Mouse (Mus musculus): ENCODE data around the gene Dbndd2. TPM values are rescaled to one million over a fixed set of nuclear protein-coding genes. Genes with fewer than 3 reads are reported as not detected.

Dbndd2 gene
- polyA plus RNA-seq, 2 experiments = 4.0 to 5.8 TPM

- WGBS (ENCODE audit: insufficient replicate concordance) = 31% methylated on average over 11 of the region's 14 CpGs
- peak; percentile 44; the same call in 1 of the 2 replicates for ATAC-seq (ENCODE audit: insufficient read depth)
- no peak for TF ChIP-seq EP300 (IDR thresholded peaks at IDR 0.05; ENCODE audit: low read depth)
- TF ChIP-seq CTCF (IDR thresholded peaks at IDR 0.05; ENCODE audit: low read depth) = no peak
Observed at GRCm38 (mm10) chr2:164512121-164512909, 26.4 kb downstream of the Dbndd2 start.

DNA sequence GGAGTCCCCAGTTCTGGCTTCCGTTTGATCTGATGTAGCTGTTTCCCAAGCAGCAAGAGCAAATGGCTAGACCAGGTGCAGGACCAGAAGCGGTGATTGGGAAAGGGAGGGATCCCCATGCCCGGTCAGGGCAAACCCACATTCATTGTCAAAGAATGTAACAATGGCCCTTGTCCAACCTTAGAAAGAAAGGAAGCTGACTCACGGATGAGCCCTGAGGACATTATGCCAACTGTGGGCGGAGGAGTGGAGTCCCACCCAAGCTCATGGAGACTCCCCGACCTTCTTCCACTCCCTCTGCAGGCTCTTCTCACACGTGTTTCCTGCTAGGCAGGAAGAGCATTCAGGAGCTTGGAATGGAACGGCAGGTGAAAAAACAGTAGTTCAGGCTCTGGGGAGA is 27.5 kb downstream of the Dbndd2 start:
- TF ChIP-seq EP300 (IDR thresholded peaks at IDR 0.05; ENCODE audit: low read depth) (no peak), CTCF (IDR thresholded peaks at IDR 0.05; ENCODE audit: low read depth) (no peak)
- ATAC-seq (ENCODE audit: insufficient read depth) (no peak), DNase-seq (ENCODE audit: low read depth in 3 of 3, low spot score in 3 of 3) (no peak)
- Histone ChIP-seq H3K9ac (replicated peaks) (no peak overlapping the region), H3K4me2 (ENCODE audit: low read depth) (no peak overlapping the region), H3K4me1 (replicated peaks; ENCODE audit: control insufficient read depth in 2 of 2, insufficient read depth in 2 of 2, low read length in 1 of 2) (peaks cover 0 to 9% of the 10 kb centered on the region in 2 experiments; a peak in 1 of 4 replicates), H3K9me3 (ENCODE audit: control insufficient read depth, low read length) (no peaks in the 10 kb centered on the region), H3K27ac (no peak overlapping the region), H3K27me3 (ENCODE audit: control insufficient read depth, insufficient read depth, low read length) (no peaks in the 10 kb centered on the region), H3K4me3 (ENCODE audit: insufficient read depth in 1 of 2, low read depth in 2 of 2, low read length in 2 of 2) (no peak overlapping the region), H3K36me3 (replicated peaks; ENCODE audit: control insufficient read depth, insufficient read depth, low read depth) (no peaks in the 10 kb centered on the region)
- WGBS (ENCODE audit: insufficient replicate concordance) = 36% methylated on average over 8 of the region's 8 CpGs

More at GRCm38 (mm10) chr2:164512121-164512909, 26.4 kb downstream of the Dbndd2 start:
- H3K4me3 ChIP-seq (ENCODE audit: insufficient read depth in 1 of 2, low read depth in 2 of 2, low read length in 2 of 2) = no peak overlapping the region
- no peak for DNase-seq (ENCODE audit: low read depth in 3 of 3, low spot score in 3 of 3)
- H3K27ac ChIP-seq = no peak overlapping the region
- H3K4me1 ChIP-seq (replicated peaks; ENCODE audit: control insufficient read depth in 2 of 2, insufficient read depth in 2 of 2, low read length in 1 of 2) = peaks cover 0 to 9% of the 10 kb centered on the region in 2 experiments; a peak in 1 of 4 replicates
- H3K9ac ChIP-seq (replicated peaks) = no peak overlapping the region
- no peaks in the 10 kb centered on the region for H3K36me3 ChIP-seq (replicated peaks; ENCODE audit: control insufficient read depth, insufficient read depth, low read depth)
- no peak overlapping the region for H3K4me2 ChIP-seq (ENCODE audit: low read depth)
- no peaks in the 10 kb centered on the region for H3K27me3 ChIP-seq (ENCODE audit: control insufficient read depth, insufficient read depth, low read length)
- H3K9me3 ChIP-seq (ENCODE audit: control insufficient read depth, low read length) = no peaks in the 10 kb centered on the region

DNA sequence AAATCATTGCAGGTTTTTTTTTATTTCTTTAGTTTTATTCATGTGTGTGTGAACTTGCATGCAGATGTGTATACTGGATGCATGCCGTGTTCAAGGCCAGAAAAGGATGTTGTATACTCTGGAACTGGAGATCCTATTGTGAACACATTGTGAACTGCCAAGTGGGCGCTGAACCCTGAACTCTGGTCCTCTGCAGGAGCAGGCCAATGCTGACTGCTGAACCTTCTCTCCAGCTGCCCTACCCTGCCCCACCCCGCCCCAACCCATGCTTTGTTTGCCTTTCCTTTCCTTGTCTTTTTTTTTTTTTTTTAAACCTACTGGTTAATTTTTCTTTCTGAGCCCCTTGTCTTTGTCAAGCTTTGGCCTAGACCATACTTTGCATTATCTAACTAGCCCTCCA is 29.0 kb downstream of the Dbndd2 start:
- Histone ChIP-seq H3K4me2 (ENCODE audit: low read depth) (no peak overlapping the region), H3K9me3 (ENCODE audit: control insufficient read depth, low read length) (no peaks in the 10 kb centered on the region), H3K9ac (replicated peaks) (no peak overlapping the region), H3K4me1 (replicated peaks; ENCODE audit: control insufficient read depth in 2 of 2, insufficient read depth in 2 of 2, low read length in 1 of 2) (peaks cover 0 to 9% of the 10 kb centered on the region in 2 experiments; a peak in 1 of 4 replicates), H3K4me3 (ENCODE audit: insufficient read depth in 1 of 2, low read depth in 2 of 2, low read length in 2 of 2) (no peak overlapping the region), H3K27ac (no peak overlapping the region), H3K27me3 (ENCODE audit: control insufficient read depth, insufficient read depth, low read length) (no peaks in the 10 kb centered on the region), H3K36me3 (replicated peaks; ENCODE audit: control insufficient read depth, insufficient read depth, low read depth) (no peaks in the 10 kb centered on the region)
- DNase-seq (ENCODE audit: low read depth in 3 of 3, low spot score in 3 of 3) = no peak
- 55% methylated on average over 3 of the region's 3 CpGs for WGBS (ENCODE audit: insufficient replicate concordance)
- no peak for ATAC-seq (ENCODE audit: insufficient read depth)
- TF ChIP-seq EP300 (IDR thresholded peaks at IDR 0.05; ENCODE audit: low read depth) = no peak
- TF ChIP-seq CTCF (IDR thresholded peaks at IDR 0.05; ENCODE audit: low read depth) = no peak

DNA sequence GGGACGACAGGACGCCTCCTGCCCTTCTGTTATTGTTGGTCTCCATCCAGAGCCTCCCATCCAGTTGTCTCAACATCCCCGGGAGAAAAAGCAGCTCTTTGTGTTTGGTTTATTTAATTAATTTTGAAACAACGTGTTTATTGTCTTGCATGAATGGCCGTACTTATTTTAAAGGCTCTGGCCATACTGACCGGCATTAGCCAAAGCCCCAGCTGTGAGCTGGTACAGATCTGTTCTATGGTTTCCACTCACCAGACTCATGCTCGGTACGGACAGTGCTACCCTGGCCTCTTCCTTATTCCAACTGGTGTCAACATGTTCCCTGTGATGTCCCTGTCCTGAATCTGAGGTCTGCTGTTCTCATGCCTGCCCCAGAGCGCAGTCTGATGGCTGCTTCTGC is 30.0 kb downstream of the Dbndd2 start:
- no peak overlapping the region for H3K27ac ChIP-seq
- DNase-seq (ENCODE audit: low read depth in 3 of 3, low spot score in 3 of 3) (no peak), ATAC-seq (ENCODE audit: insufficient read depth) (no peak)
- no peaks in the 10 kb centered on the region for H3K36me3 ChIP-seq (replicated peaks; ENCODE audit: control insufficient read depth, insufficient read depth, low read depth)
- no peak for TF ChIP-seq CTCF (IDR thresholded peaks at IDR 0.05; ENCODE audit: low read depth)
- no peak for TF ChIP-seq EP300 (IDR thresholded peaks at IDR 0.05; ENCODE audit: low read depth)
- H3K27me3 ChIP-seq (ENCODE audit: control insufficient read depth, insufficient read depth, low read length) = no peaks in the 10 kb centered on the region
- 67% methylated on average over 9 of the region's 9 CpGs for WGBS (ENCODE audit: insufficient replicate concordance)
- H3K9ac ChIP-seq (replicated peaks) = no peak overlapping the region
- H3K4me2 ChIP-seq (ENCODE audit: low read depth) = no peak overlapping the region
- H3K4me3 ChIP-seq (ENCODE audit: insufficient read depth in 1 of 2, low read depth in 2 of 2, low read length in 2 of 2) = no peak overlapping the region
- peaks cover 0 to 9% of the 10 kb centered on the region in 2 experiments; a peak in 2 of 4 replicates for H3K4me1 ChIP-seq (replicated peaks; ENCODE audit: control insufficient read depth in 2 of 2, insufficient read depth in 2 of 2, low read length in 1 of 2)
- no peaks in the 10 kb centered on the region for H3K9me3 ChIP-seq (ENCODE audit: control insufficient read depth, low read length)

DNA sequence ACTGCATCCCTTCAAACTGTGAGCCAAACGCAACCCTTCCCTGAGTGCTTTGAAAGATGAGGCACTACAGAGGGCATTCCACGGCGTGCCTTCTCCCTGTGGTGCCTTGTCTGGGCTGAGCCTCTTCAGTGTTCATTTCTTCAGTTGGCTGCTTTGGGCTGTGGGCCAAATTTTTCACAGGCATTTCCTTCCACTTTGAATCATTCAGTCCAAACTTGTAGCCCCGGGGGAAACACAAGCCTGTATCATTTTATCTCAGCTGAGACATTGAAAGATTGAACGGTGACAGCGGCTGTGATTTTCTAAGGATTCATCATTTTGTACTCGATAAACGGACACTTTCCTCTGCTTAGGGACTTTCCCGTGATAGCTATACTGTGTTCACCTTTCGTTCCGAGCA is 30.7 kb downstream of the Dbndd2 start:
- Histone ChIP-seq H3K4me1 (replicated peaks; ENCODE audit: control insufficient read depth in 2 of 2, insufficient read depth in 2 of 2, low read length in 1 of 2) (peaks cover 0 to 9% of the 10 kb centered on the region in 2 experiments; a peak in 2 of 4 replicates), H3K9ac (replicated peaks) (no peak overlapping the region), H3K27ac (no peak overlapping the region), H3K27me3 (ENCODE audit: control insufficient read depth, insufficient read depth, low read length) (no peaks in the 10 kb centered on the region), H3K4me3 (ENCODE audit: insufficient read depth in 1 of 2, low read depth in 2 of 2, low read length in 2 of 2) (no peak overlapping the region), H3K36me3 (replicated peaks; ENCODE audit: control insufficient read depth, insufficient read depth, low read depth) (no peaks in the 10 kb centered on the region), H3K9me3 (ENCODE audit: control insufficient read depth, low read length) (no peaks in the 10 kb centered on the region), H3K4me2 (ENCODE audit: low read depth) (no peak overlapping the region)
- DNase-seq (ENCODE audit: low read depth in 3 of 3, low spot score in 3 of 3) (no peak), ATAC-seq (ENCODE audit: insufficient read depth) (no peak)
- TF ChIP-seq CTCF (IDR thresholded peaks at IDR 0.05; ENCODE audit: low read depth) (no peak), EP300 (IDR thresholded peaks at IDR 0.05; ENCODE audit: low read depth) (no peak)
- whole genome bisulfite sequencing (ENCODE audit: insufficient replicate concordance) = 73% methylated on average over 11 of the region's 11 CpGs

Data from liver, embryonic 14.5 days (tissue).